Mouse (Mus musculus) mesoderm, embryonic 11.5 days (tissue): ENCODE measurements around the gene Pgs1.

Experiments
- DNase-seq: peaks from one replicate; pipeline ENCODE4 v3.0.0-alpha.2; 2012; ENCODE audit warnings: low read depth, low spot score

Gene Pgs1

DNA sequence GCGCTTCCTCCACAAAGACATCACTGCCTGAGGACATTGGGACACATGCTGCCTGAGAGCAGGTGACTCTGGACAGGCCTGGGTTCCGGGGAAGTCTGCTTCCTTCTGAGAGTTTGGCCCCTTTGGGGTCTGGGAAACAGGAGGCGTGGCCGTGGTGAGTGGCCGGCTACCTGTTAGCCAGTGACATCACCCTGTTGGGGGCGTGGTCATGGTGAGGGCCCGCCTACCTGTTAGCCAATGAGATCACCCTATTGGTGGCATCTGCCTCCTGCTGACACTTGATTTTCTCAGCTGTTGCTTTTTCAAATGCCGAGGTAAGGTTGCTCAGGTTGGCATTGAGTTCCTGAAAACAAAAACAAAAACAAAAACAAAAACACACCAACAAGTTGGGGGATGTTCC is 63.5 kb downstream of the Pgs1 start:
- no peak for DNase-seq

DNA sequence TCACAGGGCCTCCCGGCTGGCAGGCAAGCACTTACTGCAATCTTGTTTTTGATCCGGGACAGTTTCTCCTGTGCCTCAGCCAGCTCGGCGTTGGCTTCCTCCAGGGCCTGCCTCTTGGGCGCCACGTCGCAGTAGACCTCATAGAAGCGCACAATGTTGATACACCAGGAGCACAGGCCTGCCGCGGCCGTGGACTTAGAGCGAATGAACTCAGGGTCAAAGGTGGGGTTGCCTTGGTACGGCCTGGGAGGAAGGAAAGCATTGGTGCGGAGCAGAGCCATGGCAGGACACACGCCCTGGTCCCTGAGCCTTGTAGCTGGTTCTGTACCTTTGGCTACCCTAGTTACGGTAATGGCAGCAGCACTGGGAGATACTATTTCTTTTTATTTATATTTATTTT is 64.1 kb downstream of the Pgs1 start:
- DNase-seq, result no peak

DNA sequence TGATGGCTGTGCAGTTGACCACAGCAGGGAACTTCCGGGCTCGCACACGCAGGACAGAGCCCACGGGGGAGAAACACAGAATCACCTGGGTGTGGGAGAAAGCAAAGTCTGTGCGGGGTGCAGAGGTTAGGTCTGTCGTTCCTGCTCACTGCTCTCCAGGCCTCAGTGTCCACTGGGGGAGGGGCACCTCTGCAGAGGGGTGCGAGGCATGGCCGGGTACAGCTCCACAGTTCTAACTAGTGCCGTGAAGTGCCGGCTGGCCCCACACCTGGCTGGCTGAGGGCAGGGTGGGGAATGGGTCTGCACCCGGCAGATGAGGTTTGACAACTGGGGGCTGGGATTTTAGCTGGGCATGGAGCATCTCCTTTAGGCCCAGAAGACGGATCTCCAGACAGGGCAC is 72.3 kb downstream of the Pgs1 start:
- no peak for DNase-seq

GRCm38 (mm10) chr11:118058872-118059271 is 72.8 kb downstream of the Pgs1 start:
- DNase-seq, result no peak

GRCm38 (mm10) chr11:118060038-118060437 is 73.9 kb downstream of the Pgs1 start:
- DNase-seq, result no peak

GRCm38 (mm10) chr11:118067588-118067987 is 81.5 kb downstream of the Pgs1 start:
- no peak for DNase-seq

GRCm38 (mm10) chr11:118068812-118069332 is 82.8 kb downstream of the Pgs1 start:
- DNase-seq, result no peak

DNA sequence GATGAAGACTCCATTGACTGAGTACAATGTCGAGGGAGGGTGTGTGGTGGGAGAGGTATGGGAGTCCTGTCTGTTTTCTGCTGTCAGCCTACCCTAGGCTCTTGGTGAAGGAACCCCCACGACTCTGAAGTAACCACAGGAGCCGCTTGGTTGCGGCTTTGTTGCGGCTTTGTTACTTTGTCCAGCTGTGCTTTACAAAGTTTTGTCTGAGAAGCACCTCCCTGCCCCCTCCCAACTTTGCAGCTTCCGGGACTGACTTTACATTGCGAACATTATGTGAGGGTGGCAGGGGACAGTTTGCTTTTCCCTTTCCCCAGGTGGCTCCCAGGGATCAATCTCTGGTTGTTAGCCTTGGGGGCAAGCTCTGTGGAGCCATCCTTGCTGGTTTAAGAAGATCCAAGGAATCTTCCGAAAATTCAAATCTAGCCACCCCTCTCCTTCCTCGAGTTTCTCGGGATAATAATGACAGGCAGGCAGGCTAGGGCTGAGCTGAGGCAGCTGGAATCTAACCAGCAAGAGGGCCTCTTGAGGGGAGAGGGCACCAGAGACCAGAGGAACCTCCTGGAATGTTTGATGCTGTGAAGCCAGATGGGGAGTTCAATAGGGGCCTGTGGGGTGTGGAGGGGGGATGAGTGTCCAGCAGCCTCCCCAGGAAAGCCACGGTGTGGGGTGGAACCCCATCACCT is 85.3 kb downstream of the Pgs1 start:
- DNase-seq, result no peak
